Mouse (Mus musculus) spleen, adult 2 months (tissue): ENCODE results near the gene Sirpa. TPM values are rescaled to one million over a fixed set of nuclear protein-coding genes. Genes with fewer than 3 reads are reported as not detected.

Source experiments
- DNase-seq, 2 experiments: peaks; one replicate each; pipeline versions ENCODE4 v3.0.0 to v3.0.0-alpha.2; 2012 to 2021; ENCODE audit warnings: low spot score in 2 of 2, low read depth in 1 of 2
- H3K27ac ChIP-seq: fragments of 200-500 bp; 2 replicates; pipeline ENCODE4 v1.5.1; 2012; ENCODE audit warnings: low read length, inconsistent platforms; ENCODE audit not compliant: insufficient read depth
- H3K27me3 ChIP-seq: fragments of 200-500 bp; 2 replicates; pipeline ENCODE4 v1.6.1; 2012; ENCODE audit warnings: mild to moderate bottlenecking, moderate library complexity, low read length, inconsistent platforms; ENCODE audit not compliant: control insufficient read depth, insufficient read depth
- H3K36me3 ChIP-seq: fragments of 200-500 bp; 2 replicates; pipeline ENCODE4 v1.6.1; 2012; ENCODE audit warnings: mild to moderate bottlenecking, low read length, inconsistent platforms; ENCODE audit not compliant: control insufficient read depth, insufficient read depth
- H3K4me1 ChIP-seq: fragments of 200-500 bp; 2 replicates; pipeline ENCODE4 v1.6.1; 2011; ENCODE audit warnings: inconsistent platforms; ENCODE audit not compliant: control insufficient read depth, insufficient read depth, insufficient read length
- H3K4me3 ChIP-seq: fragments of 200-500 bp; 2 replicates; pipeline ENCODE4 v1.5.1; 2011; ENCODE audit warnings: mild to moderate bottlenecking, inconsistent platforms; ENCODE audit not compliant: insufficient read depth, insufficient read length; ENCODE audit errors: extremely low read depth
- CTCF ChIP-seq: fragments of 200-500 bp; IDR thresholded peaks from 2 replicates; pipeline ENCODE4 v1.5.1; 2011; ENCODE audit warnings: mild to moderate bottlenecking, inconsistent platforms; ENCODE audit not compliant: insufficient read depth, insufficient read length, insufficient replicate concordance; ENCODE audit errors: extremely low read depth
- POLR2A ChIP-seq: fragments of 200-500 bp; IDR thresholded peaks from 2 replicates; pipeline ENCODE4 v1.6.1; 2011; ENCODE audit warnings: low read depth, low read length, inconsistent platforms
- whole genome bisulfite sequencing: fragments of 180-500 bp; shearing (Covaris S2); methylation state at CpG from one replicate; pipeline ENCODE4 v1.1.7; 2018; 5-methylcytosine and 5-hydroxymethylcytosine counted together
- polyA plus RNA-seq: library from polyadenylated mRNA; depleted of rRNA; stranded (reverse); fragments of >200 nt; gene quantifications from 2 replicates; pipeline ENCODE4 v1.2.3, GENCODE M21; 2012

Sirpa gene
- polyA plus RNA-seq, 1 experiment, result 145 TPM

DNA sequence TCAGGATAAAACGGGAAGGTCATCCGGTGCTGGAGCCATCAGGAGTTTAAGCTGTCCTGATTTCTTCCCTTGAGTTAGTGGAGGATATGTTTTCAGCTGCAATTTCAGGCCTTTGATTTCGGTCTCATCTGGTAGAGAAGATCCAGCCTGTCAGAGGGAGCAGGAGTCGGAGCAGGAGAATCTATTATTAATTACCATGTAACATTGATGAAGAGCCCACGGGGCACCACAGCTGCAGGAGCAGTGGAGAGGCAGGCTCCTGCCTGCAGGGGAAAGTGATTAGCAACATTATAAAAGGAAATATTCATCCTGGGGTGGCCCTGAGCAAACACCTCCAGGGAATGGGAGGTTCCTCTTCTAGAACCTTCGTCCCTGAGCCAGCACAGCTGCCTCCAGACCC, 36.6 kb upstream of the Sirpa start:
- no peaks in the 10 kb centered on the region for H3K27me3 ChIP-seq
- H3K4me1 ChIP-seq, result no peaks in the 10 kb centered on the region
- DNase-seq, result no peak
- H3K4me3 ChIP-seq, result no peak overlapping the region
- TF ChIP-seq POLR2A (no peak), CTCF (no peak)
- no peaks in the 10 kb centered on the region for H3K36me3 ChIP-seq
- H3K27ac ChIP-seq, result no peak overlapping the region
- WGBS, result 74% methylated on average over 6 of the region's 6 CpGs

DNA sequence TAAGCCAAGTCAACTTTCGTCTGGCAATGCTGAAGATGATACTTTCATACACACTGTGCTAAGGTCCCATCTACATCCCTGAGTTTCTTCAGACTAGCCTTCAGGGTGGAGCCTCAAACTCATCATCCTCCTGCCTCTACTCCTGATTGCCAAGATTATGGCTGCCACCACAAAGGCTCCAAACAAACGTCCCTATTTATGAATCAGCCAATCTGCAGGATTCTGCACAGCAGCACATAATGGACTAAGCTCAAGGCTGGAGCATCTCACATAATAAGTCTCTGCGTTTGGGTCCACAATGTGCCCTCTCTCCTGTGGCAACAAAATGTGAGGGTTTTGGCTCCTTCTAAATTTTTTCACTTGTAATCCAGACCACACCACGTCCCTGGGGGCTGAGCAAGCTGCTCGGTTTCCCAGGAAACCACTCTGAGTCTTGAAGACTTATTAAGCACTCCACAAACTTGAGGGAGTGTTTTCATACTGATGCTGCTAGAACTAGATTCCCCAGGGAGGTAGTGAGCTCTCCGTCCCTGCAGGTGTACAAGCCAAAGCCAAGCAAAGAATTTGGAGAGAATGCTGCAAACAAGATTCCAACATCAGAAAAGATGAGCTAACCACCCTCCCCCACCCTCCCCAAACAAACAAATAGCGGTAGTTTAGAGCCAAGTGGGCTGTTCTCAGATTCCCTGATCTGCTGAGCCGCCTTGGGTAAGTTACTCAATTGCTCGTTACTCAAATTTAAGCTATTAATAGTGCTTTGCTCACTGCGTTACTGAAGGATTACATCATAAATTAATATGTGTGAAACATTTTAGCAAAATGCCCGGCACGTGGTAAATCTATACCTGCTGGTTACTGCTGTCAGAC, 34.4 kb upstream of the Sirpa start:
- WGBS, result 70% methylated on average over 12 of the region's 12 CpGs
- no peak for DNase-seq
- no peak overlapping the region for H3K4me3 ChIP-seq
- H3K4me1 ChIP-seq, result no peaks in the 10 kb centered on the region
- no peaks in the 10 kb centered on the region for H3K27me3 ChIP-seq
- no peaks in the 10 kb centered on the region for H3K36me3 ChIP-seq
- no peak overlapping the region for H3K27ac ChIP-seq
- TF ChIP-seq POLR2A (no peak), CTCF (no peak)

DNA sequence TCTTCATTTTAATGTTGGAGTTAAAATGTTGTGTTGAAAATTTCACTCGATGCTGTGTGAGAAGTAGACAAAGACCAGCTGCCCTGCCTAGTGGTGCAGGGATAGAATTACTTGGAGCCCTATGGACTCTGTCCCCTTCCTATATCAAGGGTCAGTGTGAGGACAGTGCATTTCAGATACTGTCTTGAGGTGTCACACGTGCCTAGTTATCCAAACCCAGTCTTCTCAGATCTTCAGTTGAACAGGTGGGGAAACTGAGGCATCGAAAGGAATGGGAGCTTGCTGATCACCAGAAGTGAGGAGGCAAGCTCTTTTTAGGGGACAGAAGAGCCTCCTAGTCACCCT, 33.8 kb upstream of the Sirpa start:
- 81% methylated on average over 3 of the region's 3 CpGs for WGBS
- H3K27ac ChIP-seq, result no peak overlapping the region

DNA sequence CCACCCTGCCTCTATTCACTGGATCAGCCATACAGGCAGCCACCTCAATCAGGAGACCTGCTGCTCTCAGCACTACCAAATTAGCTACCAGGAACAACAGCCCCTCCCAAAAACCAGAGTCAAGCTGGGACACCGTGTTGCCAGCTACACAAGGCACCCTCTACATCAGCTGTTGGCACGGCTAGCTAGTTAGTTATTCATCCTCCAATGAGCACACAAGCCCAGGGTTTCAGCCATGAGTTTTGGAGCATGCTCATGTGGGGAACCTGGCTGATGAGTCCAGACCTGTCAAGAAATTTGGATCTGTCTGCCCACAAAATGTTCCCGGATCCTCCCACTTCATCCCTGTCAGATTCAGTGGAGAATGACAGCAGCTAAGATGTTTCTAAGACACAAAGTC, 30.8 kb upstream of the Sirpa start:
- 81% methylated on average over 3 of the region's 3 CpGs for WGBS
- Histone ChIP-seq H3K4me3 (no peak overlapping the region), H3K27ac (no peak overlapping the region), H3K4me1 (no peaks in the 10 kb centered on the region), H3K27me3 (no peaks in the 10 kb centered on the region), H3K36me3 (no peaks in the 10 kb centered on the region)
- TF ChIP-seq CTCF (no peak), POLR2A (no peak)
- DNase-seq, result no peak

More for the DNA sequence above, 33.8 kb upstream of the Sirpa start:
- Histone ChIP-seq H3K4me3 (no peak overlapping the region), H3K27me3 (no peaks in the 10 kb centered on the region), H3K36me3 (no peaks in the 10 kb centered on the region), H3K4me1 (no peaks in the 10 kb centered on the region)
- no peak for TF ChIP-seq POLR2A
- TF ChIP-seq CTCF, result no peak
- no peak for DNase-seq

DNA sequence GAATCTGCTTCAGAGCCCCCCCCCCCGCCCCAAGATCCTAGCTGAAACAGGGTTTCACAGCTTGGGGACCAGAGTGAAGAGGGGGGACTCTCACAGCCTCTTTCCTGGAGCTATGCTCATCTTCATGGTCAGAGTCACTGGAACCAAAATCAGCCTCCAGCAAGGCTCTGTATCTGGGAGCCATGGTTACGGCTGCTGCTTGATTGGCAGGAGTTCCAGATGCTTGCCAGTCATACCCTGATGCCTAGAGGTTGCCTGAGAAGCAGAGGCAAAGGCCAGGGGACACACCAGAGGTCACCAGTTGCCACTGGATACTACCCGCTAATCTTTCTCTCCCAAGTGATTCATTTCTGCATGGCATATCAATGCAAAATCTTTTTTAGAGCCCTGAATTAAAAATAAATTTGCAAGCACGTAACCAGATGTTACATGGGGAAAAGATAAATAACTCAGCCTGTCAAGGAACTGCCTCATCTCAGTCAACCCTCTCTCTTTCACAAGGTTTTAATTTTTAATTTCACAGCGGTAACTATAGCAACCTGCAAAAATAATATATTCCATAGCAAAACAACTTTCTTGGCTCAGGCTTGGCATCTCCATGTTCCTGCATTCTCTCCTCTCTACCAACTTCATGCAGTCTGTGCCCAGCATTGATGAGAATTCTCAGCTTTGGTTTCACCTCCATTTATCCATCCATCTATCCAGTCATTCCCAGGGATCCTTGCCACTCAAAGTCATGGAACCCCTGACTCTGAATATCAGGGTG, 28.5 kb upstream of the Sirpa start:
- TF ChIP-seq POLR2A (no peak), CTCF (no peak)
- WGBS, result 87% methylated on average over 5 of the region's 5 CpGs
- no peak overlapping the region for H3K27ac ChIP-seq
- no peaks in the 10 kb centered on the region for H3K36me3 ChIP-seq
- H3K4me1 ChIP-seq, result no peaks in the 10 kb centered on the region
- no peaks in the 10 kb centered on the region for H3K27me3 ChIP-seq
- H3K4me3 ChIP-seq, result no peak overlapping the region
- no peak for DNase-seq

DNA sequence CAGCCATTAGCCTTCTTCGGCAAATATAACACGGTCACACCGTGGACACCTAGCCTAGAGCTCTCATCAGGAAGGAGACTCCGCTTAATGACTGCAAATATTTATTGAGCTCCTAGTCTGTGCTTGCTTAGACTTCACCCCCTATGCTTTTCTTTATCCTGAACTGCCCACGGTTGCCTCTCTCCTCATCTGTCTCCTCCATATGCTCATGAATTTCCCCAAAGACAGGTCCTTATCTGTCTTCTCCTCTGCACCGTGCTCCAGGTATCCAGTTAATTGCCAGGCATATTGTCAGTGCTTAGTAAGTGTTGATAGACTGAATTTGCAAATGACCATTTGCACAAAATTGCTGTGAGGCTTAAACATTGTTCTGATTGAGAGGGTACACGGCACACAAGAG, 23.5 kb upstream of the Sirpa start:
- H3K4me3 ChIP-seq, result no peak overlapping the region
- TF ChIP-seq POLR2A, result no peak
- TF ChIP-seq CTCF, result no peak
- H3K27me3 ChIP-seq, result no peaks in the 10 kb centered on the region
- no peak for DNase-seq
- 92% methylated on average over 7 of the region's 7 CpGs for WGBS
- no peaks in the 10 kb centered on the region for H3K4me1 ChIP-seq
- H3K27ac ChIP-seq, result no peak overlapping the region
- no peaks in the 10 kb centered on the region for H3K36me3 ChIP-seq
